Mouse (Mus musculus) Muller cell, postnatal 12 days (primary cell): ENCODE measurements around the gene Cacna1d.
A peak's percentile ranks its signal among the peaks of the same experiment; 100 is the strongest.

Experiments used
- DNase-seq: peaks from one replicate; pipeline ENCODE4 v3.0.0-alpha.2; 2015; ENCODE audit errors: inconsistent ontology term

Gene Cacna1d

GRCm38 (mm10) chr14:30208156-30208555 is 283.1 kb downstream of the Cacna1d start:
- DNase-seq: no peak

- no peak for DNase-seq
These were observed 285.4 kb downstream of the Cacna1d start for GRCm38 (mm10) chr14:30205821-30206220.

GRCm38 (mm10) chr14:30204526-30204925 is 286.7 kb downstream of the Cacna1d start:
- DNase-seq: no peak

- no peak for DNase-seq
These were observed 290.9 kb downstream of the Cacna1d start for GRCm38 (mm10) chr14:30200310-30200709.

DNA sequence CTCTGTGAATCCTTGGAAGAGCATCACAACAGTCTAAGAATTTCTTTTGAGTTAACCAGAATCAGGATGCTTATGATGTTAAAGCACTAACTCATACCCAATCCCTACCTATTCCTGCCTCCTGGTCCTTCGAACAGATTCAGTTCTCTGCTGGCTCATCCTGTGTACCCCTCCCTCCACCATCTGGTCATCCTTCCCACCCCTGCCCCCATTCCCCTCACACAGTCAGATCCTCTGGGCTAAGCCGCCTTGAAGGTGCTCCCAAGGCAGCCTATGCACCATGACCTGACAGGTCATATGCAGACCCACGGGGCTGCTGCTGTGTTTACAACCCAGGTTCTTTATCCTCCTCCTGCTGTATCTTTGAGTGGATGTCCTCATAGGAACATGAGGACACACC is 292.4 kb downstream of the Cacna1d start:
- no peak for DNase-seq

GRCm38 (mm10) chr14:30198116-30198515 is 293.1 kb downstream of the Cacna1d start:
- no peak for DNase-seq

- DNase-seq: no peak
These were observed 294.3 kb downstream of the Cacna1d start for GRCm38 (mm10) chr14:30196959-30197358.

- peak; percentile 16 for DNase-seq
These were observed 295.0 kb downstream of the Cacna1d start for GRCm38 (mm10) chr14:30196235-30196634.

- no peak for DNase-seq
These were observed 300.8 kb downstream of the Cacna1d start for GRCm38 (mm10) chr14:30190308-30190971.

DNA sequence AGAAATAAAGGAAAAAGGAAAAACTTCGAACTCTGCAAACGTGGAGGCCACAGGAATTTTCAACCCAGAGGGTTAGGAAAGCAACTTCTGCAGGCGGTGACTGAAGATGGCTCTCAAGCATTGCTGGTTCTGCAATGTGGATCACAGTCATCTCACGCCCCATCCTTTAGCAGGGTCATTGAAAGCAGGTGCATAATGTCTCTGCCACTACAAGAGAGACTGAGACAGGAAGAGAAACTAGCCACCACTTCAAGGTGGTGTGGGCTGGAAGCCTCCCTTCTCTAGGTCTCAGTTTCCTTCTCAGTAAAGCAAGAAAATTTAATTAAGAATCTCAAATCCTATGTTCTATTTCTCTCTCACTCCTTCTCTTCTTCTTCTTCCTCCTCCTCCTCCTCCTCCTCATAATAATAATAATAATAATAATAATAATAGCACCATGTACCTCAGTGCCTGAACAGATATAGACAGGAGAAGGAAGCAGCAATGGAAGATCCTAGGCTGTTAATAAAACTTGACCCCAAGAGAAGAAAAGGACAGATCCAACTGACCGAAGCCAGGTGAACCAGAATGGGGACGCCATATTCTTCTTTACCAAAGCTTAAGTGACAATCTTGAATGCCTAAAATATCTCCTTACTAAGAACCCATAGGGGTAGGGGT is 305.5 kb downstream of the Cacna1d start:
- no peak for DNase-seq

DNA sequence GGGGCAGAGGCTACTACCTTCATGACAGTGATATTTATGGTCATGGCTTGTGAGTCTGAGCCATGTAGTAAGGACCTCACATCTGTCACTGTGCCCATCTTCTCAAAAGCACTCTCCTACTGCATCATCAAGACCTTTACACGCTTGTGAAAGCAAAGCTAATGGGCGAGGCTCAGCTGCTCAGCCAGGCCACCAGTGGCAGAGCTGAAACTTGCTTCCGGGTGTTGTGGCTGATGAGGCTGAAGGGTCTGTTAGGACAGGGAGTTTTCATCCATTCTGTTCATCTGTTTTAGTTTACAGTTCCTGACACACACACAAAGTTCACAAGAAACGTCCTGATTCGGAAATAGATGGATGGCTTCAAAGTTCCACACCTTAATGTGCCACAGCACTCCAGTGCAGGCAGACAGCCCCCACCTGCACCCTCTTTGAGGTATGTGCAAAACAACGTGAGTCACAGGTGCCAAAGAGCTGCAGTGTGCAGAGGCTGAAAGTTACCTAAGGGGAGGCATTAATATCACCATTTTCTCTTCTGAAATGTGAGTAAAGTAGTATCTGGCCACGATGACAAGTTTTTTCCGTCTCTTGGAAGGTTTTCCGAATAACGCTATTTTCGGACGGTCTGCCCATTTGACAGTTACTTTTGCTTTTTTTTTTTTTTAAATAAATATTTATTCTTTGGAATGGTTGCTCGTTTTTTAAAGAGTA is 306.7 kb downstream of the Cacna1d start:
- DNase-seq: no peak

- DNase-seq: no peak
These were observed 307.2 kb downstream of the Cacna1d start for GRCm38 (mm10) chr14:30184013-30184412.

DNA sequence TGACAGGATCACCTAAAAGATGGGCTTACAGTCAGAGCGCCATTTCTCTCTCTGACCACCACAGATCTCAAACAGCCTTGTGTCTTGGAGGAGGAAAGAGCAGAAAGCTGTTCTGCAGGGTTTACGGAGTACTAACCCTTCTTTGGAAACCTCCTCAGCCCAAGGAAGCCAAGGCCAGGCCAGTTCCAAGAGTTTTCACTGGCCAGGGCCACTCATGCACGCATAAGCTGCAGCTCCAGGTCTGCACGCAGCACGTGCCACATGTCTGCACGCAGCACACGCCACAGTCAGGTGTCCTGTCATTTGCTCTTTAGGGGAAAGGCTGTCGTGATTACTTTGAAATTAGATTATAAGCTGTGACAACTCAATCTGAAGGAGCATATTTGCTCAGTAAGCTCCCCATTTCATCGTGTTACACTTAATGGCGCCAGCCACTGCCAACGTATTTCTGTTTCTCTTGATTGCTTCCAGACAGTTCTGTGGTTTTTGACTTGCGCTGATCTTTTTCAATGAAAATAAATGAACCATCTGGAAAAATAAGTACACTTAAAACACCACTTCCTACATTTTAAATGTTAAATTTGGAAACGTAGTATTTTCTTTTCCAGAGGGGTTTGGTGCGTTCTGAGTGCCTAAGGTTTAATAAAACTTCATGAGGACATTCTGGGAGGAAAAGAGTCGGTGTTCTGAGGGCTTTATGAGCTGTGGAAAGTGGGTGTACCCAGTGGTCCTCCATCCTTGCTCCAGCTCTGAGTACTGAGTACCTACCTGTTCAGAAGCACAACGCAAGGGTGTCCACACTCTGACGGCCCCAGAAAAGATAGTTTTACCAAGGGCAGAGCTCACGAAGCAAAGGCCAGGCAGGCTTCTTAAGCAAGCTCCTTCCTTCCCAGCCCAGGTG is 308.4 kb downstream of the Cacna1d start:
- DNase-seq: no peak

DNA sequence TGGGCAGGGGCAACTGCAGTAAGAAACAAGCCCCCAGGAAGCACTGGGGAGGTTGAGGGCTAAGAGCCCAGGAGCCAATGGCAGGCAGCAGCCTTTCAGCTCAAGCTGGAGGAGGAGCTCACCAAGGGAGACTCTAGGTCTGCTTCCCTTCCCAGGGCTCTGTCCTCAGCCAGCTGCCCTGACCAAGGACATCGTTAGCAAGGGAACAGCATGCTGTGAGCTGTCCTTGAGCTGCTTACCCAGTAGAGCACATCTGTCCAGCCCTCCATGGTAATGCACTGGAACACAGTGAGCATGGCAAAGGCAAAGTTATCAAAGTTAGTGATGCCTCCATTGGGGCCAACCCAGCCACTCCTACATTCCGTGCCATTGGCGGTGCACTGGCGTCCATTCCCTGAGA is 312.9 kb downstream of the Cacna1d start:
- DNase-seq: no peak

GRCm38 (mm10) chr14:30177850-30178249 is 313.4 kb downstream of the Cacna1d start:
- DNase-seq: peak; percentile 49

DNA sequence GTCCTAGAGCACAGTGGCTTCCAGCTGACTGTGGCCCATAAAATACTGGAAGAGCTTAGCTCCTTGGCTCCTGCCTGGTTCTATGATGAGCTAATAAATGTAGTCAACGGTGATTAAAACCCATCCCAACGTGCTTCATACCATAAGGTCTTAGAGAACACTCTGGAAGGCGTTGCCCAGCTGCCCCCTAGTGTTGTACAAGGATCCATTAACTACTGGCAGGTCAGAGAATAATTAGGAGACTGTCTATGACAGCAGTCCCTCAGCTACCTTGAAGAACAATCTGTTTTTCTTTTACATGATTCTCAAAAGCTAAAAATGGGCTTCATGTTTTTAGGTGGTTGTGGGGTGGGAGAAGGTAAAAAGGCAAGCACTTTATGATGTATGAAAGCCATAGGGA is 315.9 kb downstream of the Cacna1d start:
- no peak for DNase-seq

GRCm38 (mm10) chr14:30172821-30173755 is 318.2 kb downstream of the Cacna1d start:
- no peak for DNase-seq

DNA sequence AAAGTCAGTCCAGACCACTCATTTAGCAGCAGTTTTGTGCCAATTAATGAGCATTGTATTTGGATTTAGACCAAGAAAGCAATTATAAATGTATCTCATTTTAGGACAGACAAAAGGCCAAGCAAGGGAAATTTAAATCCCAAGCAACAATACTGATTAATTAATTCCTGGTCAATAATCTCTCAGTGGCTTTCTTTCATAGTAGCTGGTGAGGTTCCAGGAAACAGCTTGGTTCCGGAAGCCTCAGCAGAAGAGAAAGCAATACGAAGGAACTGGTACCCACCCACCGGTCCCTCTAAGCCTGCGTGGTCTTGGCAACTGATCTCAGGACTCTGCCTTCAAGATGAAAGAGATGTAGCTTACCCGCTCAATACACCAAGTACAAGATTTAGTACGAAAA is 319.7 kb downstream of the Cacna1d start:
- DNase-seq: peak; percentile 56

DNA sequence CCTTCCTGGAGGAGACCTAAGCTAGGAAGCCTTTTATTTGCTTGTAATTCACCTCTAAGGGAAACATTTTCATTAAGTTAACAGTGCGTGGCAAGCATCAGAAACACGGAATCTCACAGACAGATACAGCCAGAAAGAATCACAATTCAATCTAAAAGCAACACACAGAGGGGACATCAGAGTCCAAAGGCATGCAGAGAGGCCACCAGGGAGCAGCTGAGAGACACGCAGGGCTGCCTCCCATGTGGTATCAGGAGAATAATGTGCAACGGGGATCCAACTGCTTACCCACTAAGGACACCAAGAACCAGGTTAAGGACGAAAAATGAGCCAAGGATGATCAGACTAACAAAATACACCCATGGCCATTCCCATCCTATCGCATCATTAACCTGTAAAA is 320.2 kb downstream of the Cacna1d start:
- DNase-seq: peak; percentile 17

GRCm38 (mm10) chr14:30169455-30169854 is 321.8 kb downstream of the Cacna1d start:
- no peak for DNase-seq

GRCm38 (mm10) chr14:30168902-30169301 is 322.4 kb downstream of the Cacna1d start:
- no peak for DNase-seq
